Mouse (Mus musculus): ENCODE results near the gene Tbc1d12.

GRCm38 (mm10) chr19:38914926-38915325 lies 78.5 kb downstream of the Tbc1d12 start:
- TF ChIP-seq NELFE (IDR thresholded peaks at IDR 0.05; ENCODE audit: low read depth, low read length) (no peak), CHD1 (IDR thresholded peaks at IDR 0.05; ENCODE audit: low read depth, low read length) (no peak), POLR2A (IDR thresholded peaks at IDR 0.05; ENCODE audit: low read depth, low read length) (no peak)
